Mouse (Mus musculus) layer of hippocampus, adult 8-10 months (tissue): ENCODE results near the gene Cmtm6. TPM values are rescaled to one million over a fixed set of nuclear protein-coding genes. Genes with fewer than 3 reads are reported as not detected.

Experiments
- DNase-seq, 2 experiments: peaks; one replicate each; pipeline ENCODE4 v3.0.0; 2022; ENCODE audit warnings: low spot score in 2 of 2
- total RNA-seq, 4 experiments: library from RNA; stranded (reverse); gene quantifications; 2 replicates each; pipeline ENCODE4 v1.2.4; 2022

Gene Cmtm6
- total RNA-seq, 4 experiments from 2014 or later = 19.3 to 33.9 (median 25.7) TPM

- no peak for DNase-seq
Observed at GRCm38 (mm10) chr9:114770224-114770623, 39.3 kb downstream of the Cmtm6 start.

- DNase-seq = no peak
Observed at GRCm38 (mm10) chr9:114771565-114771964, 40.6 kb downstream of the Cmtm6 start.

DNA sequence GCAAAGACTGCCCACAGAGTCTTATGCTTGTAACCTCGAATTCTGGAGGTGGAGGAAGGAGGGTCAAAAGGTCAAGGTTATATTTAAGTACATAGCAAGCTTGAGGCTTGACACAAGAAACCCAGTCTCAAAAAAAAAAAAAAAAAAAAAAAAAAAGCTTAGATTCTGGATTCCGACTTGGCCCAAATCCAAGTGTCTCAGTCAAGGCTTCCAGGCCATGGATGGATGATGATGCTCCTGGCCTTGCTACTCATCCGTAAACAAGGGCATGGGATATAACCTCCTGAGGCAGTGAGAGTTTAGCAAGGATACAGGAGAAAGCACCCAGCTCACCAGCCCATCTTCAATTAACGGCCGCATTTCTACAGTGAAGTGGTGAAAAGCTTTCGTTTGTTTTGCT lies 43.7 kb downstream of the Cmtm6 start:
- DNase-seq = no peak

DNA sequence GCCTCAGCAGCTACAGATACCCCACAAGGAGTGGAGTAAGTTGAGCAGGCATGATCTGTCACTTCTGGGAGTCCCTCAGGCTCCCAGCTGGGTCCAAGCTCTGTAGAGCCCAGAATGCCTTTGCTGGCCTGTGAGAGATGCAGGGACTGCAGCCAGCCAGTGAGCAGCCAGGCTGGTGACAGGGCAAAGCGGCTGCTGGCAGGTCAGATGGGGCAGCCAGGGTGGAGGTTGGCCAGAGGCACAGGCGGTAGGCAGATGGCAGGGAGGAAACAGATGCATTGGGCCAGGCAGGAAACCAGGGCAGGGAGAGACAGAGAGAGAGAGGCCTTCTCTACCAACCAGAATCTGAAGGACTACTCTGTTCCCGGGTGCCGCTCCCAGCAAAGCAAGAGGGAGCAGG lies 44.4 kb downstream of the Cmtm6 start:
- peak in 1 of 2 experiments; percentile 14 for DNase-seq

DNA sequence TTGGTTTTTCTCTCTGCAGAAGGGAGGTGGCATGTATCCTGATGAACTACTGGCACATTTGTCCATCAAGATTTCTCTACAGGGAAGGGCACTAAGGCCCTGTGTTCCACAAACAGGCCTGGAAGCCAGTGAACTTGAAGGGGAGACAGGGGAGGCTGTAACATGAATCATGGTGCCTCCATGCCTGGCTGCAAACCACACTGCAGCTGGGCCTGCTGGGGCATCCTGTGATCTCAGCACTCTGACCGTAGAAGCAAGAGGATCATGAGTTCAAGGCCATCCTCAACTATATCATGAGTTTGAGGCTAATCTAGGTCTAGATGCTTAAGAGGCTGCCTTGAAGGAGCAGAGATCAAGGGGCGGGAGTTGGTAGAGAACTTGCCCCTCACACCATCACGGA lies 45.4 kb downstream of the Cmtm6 start:
- no peak for DNase-seq

GRCm38 (mm10) chr9:114777178-114778046 lies 46.5 kb downstream of the Cmtm6 start:
- no peak for DNase-seq

DNA sequence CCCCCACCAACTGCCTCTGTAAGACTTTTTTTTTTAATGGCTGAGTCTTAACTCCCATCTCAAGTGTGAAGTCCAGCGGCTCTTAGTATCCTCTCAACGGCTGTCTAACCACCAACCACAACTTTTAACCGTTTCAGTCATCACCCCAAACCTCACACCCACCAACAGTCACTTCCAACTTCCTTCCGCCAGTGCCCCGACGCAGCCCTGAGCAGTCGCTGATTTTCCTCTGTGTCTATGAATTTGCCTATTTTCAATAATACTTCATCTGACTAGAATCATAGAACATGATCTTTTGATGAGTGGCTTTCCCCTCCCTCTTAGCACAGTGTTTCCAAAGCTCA lies 47.1 kb downstream of the Cmtm6 start:
- DNase-seq = no peak

- no peak for DNase-seq
Observed at GRCm38 (mm10) chr9:114778877-114779276, 48.0 kb downstream of the Cmtm6 start.

- no peak for DNase-seq
Observed at GRCm38 (mm10) chr9:114779984-114780745, 49.2 kb downstream of the Cmtm6 start.

GRCm38 (mm10) chr9:114780746-114781525 lies 50.0 kb downstream of the Cmtm6 start:
- no peak for DNase-seq

DNA sequence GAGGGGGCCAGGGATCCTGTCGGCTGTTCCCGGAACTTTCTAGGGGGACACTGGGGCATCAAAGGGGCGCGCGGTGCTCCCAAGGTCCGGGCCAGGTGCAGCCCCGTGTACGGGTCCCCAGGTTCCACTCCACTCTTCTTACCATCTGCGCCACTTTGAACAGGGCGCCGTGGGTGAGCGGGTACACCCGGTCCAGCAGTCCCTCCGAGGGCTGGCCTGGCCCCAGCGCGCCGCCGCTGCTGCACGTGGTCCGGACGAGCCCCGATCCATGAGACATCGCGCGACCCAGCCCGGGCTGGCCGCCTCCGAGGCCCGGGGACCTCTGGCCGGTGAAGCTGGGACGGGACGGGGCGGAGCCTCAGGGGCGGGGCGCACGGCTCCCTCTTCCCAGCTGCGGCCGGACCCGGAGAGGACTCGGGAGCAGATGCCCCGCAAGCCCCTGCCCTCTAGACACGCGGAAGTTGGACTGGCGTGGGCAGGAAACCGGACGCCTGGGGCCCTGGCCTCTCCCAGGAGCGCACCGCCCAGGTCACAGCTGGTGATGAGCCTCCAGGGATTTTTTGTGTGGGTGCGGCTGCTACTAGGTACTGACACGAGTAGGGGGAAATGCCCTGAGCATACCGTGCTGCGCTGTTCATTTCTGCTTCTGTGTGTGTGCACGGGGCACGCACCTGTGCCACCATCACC lies 50.8 kb downstream of the Cmtm6 start, which contains the start of gene Cmtm7:
Gene Cmtm7 (minus strand): TSS at position 331 of the 687 bp plus-strand sequence.
- peak in 1 of 2 experiments; percentile 7 for DNase-seq

DNA sequence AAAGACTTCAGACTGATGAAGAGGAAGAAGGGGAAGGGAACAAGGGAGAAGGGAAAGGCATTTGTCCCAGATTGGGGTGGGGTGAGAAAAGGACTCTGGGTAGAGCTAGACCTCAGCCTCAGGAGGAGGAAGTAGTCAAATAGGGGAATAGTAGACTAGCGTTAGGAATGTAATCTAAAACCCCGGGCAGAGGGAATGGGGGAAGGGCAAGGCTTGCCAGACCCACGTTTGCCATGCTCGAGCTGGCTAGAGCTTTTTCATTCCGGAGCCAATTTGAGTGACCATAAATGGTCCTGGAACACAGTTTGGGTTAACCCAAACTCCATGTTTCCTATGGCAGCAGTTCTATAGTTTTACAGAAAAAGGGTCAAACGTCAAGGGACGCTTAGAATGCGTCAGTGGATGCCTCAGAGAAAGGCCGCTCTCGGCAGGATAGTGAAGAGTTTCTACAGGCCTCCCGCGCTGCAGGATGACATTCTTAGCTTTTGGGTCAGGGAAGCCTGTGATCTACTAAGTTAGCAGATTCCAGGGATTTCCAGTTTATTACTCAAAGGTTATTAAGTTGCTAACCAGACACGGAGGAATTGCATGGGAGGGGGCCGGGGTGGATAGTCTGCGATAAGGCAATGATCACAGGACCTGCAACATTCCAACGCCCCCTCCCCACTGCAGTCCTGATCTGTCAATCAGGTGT lies 54.7 kb downstream of the Cmtm6 start:
- no peak for DNase-seq

DNA sequence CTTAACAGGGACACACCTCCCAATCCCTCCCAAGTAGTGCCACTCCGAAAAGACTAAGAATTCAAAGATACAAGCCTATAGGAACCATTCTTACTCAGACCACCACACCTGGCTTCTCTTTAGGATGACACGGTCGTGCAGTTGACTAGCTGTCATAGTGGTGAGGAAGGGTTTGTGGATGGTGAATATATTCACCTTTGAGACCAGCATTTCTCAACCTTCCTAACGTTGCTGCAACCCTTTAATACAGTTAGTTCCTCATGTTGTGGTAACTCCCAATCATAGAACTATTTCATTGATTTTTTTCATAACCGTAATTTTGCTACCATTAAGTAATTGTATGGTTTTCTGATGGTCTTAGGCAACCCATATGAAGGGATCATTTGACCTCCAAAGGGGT lies 56.2 kb downstream of the Cmtm6 start:
- no peak for DNase-seq

DNA sequence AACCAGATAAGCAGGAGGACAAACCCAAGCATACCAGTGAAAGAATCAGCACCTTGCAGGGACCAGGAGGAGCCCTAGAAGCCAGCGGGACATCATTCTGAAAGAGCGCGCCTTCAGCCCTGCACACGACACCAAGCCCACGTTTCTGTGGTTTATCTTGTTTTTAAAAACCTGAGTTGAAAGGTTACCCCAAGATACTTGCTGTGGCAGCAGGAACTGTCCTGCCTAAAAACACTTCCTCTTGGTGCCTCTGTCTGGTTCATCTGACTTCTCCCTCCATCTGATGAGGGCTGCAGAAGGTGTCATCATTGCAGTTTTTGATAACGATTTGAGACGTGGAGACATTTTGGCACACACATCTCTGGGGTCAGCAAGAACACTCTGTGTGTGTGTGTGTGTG lies 56.8 kb downstream of the Cmtm6 start:
- no peak for DNase-seq

DNA sequence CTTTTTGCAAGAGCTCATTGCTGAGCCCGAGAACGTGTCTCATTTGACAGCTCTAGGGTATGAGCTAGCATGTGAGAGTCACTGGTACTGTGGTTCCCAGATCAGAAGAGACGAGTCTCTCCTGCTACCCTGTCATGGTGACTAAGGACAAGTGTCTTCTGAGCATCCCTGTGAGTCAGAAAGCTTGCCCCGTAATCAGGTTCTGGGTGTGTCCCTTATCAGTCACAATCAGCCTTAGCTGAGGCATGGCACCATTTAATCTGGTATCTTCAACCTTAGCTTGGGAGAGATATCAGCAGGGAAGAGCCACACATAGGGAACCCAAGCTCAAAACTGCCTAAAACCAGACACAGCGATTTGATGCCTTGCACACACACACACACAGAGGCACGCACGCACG lies 57.8 kb downstream of the Cmtm6 start:
- DNase-seq = no peak

GRCm38 (mm10) chr9:114789557-114789956 lies 58.6 kb downstream of the Cmtm6 start:
- no peak for DNase-seq

- no peak for DNase-seq
Observed at GRCm38 (mm10) chr9:114789989-114790388, 59.1 kb downstream of the Cmtm6 start.

DNA sequence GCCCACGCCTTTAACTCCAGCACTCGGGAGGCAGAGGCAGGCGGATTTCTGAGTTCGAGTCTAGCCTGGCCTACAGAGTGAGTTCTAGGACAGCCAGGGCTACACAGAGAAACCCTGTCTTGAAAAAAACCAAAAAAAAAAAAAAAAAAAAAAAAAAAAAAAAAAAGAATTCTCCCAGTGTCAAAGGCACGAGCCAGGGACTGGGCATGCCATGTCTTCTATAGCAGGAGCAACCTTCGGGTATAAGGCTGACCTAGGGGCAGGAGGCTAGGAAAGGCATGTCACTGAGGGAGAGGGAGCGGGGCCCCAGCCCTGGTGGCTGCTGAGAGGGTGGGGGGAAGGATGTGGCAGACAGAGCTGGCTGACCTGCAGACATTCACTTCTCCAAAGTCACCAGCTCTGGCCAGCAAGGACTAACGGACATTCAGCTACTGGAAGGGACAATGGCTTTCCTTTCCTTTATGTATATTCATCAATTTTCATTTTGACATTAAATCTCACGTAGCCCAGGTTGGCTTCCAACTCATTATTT lies 62.9 kb downstream of the Cmtm6 start:
- no peak for DNase-seq

DNA sequence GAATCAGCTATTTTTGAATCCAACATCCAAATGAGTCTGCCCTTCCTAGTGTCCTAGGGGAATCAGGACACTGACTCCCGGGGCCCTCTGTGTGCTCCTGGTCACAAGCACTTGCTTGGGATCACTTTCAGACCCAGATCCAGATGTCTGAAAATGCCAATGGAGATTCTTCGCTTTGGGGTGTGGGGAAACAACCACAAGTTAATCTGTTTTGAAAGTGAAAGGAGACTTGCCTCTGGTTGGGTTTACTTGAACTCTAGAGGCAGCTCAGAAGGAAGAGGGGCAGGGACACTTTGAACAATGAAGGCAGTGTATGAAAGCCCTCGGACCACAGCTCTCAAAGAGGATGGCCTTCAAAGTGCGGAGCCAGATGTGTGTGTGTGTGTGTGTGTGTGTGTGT lies 63.6 kb downstream of the Cmtm6 start:
- no peak for DNase-seq

- DNase-seq = no peak
Observed at GRCm38 (mm10) chr9:114796473-114797050, 65.6 kb downstream of the Cmtm6 start.
